Mouse (Mus musculus): ENCODE data around the gene Mettl22. TPM values are rescaled to one million over a fixed set of nuclear protein-coding genes. Genes with fewer than 3 reads are reported as not detected.
A peak's percentile ranks its signal among the peaks of the same experiment; 100 is the strongest.

Gene Mettl22
- 10 to 100 TPM; 29.4 to 35.6 TPM for total RNA-seq (2021)
- 63.1 and 69.1 TPM in 2 replicates for polyA plus RNA-seq (2012; rRNA removed)
- long read RNA-seq, transcript Mettl22-201 (11 exons, 1,825 nt), result major isoform, 32 of 34 reads
- long read RNA-seq, partial matches to known transcripts, result 1 of 34 reads
- long read RNA-seq, other reads (novel, unspliced or antisense), result 1 of 34 reads

- Histone ChIP-seq H3K4me3 (peak within 1 kb of the TSS; percentile 87), H3K4me1 (ENCODE audit: control insufficient read depth, insufficient read depth, low read length) (no peaks in the 10 kb centered on the region), H3K79me2 (replicated peaks; ENCODE audit: control insufficient read depth, insufficient read depth, low read length) (no peaks in the 10 kb centered on the region), H3K36me3 (ENCODE audit: control insufficient read depth, insufficient read depth, low read length) (no peaks in the 10 kb centered on the region), H3K27ac (peak within 1 kb of the TSS; percentile 81), H3K27me3 (ENCODE audit: control insufficient read depth, insufficient read depth, low read length) (no peaks in the 10 kb centered on the region), H3K9ac (ENCODE audit: low read depth, low read length) (peak within 1 kb of the TSS; percentile 73)
- intact Hi-C loops (cut with DNase I), result no loop called here
- peak; percentile 92 to 93 for DNase-seq
- under 1% methylated on average over 48 of the region's 48 CpGs for WGBS
- no peak for TF ChIP-seq EP300 (IDR thresholded peaks at IDR 0.05; ENCODE audit: insufficient read depth, low read depth, low read length)
- peak; percentile 58; the same call in 1 of the 2 replicates for TF ChIP-seq POLR2A (IDR thresholded peaks at IDR 0.05; ENCODE audit: insufficient read depth, low read depth, low read length)
- TF ChIP-seq CTCF (IDR thresholded peaks at IDR 0.05), result peak; percentile 55
These were observed at the start of gene Mettl22 for GRCm38 (mm10) chr16:8470603-8471481. TSS of gene Mettl22 (plus strand) at chr16:8470788.

GRCm38 (mm10) chr16:8420842-8421241, 49.7 kb upstream of the Mettl22 start:
- TF ChIP-seq EP300 (IDR thresholded peaks at IDR 0.05; ENCODE audit: insufficient read depth, low read depth, low read length), result no peak
- 79% methylated on average over 4 of the region's 4 CpGs for WGBS
- no peak overlapping the region for H3K27ac ChIP-seq
- no peaks in the 10 kb centered on the region for H3K79me2 ChIP-seq (replicated peaks; ENCODE audit: control insufficient read depth, insufficient read depth, low read length)
- H3K4me1 ChIP-seq (ENCODE audit: control insufficient read depth, insufficient read depth, low read length), result no peaks in the 10 kb centered on the region
- intact Hi-C loops (cut with DNase I), result no loop called here
- H3K9ac ChIP-seq (ENCODE audit: low read depth, low read length), result no peak overlapping the region
- no peaks in the 10 kb centered on the region for H3K36me3 ChIP-seq (ENCODE audit: control insufficient read depth, insufficient read depth, low read length)
- H3K27me3 ChIP-seq (ENCODE audit: control insufficient read depth, insufficient read depth, low read length), result peaks cover 11% of the 10 kb centered on the region
- no peak overlapping the region for H3K4me3 ChIP-seq
- DNase-seq, result peak in 1 of 2 experiments; percentile 5

GRCm38 (mm10) chr16:8423626-8424114, 46.9 kb upstream of the Mettl22 start:
- TF ChIP-seq POLR2A (IDR thresholded peaks at IDR 0.05; ENCODE audit: insufficient read depth, low read depth, low read length) (no peak), EP300 (IDR thresholded peaks at IDR 0.05; ENCODE audit: insufficient read depth, low read depth, low read length) (no peak), CTCF (IDR thresholded peaks at IDR 0.05) (no peak)
- peaks cover 11% of the 10 kb centered on the region for H3K27me3 ChIP-seq (ENCODE audit: control insufficient read depth, insufficient read depth, low read length)
- H3K4me3 ChIP-seq, result no peak overlapping the region
- intact Hi-C loops (cut with DNase I), result no loop called here
- no peak overlapping the region for H3K27ac ChIP-seq
- H3K79me2 ChIP-seq (replicated peaks; ENCODE audit: control insufficient read depth, insufficient read depth, low read length), result no peaks in the 10 kb centered on the region
- no peak overlapping the region for H3K9ac ChIP-seq (ENCODE audit: low read depth, low read length)
- WGBS, result 48% methylated on average over 7 of the region's 7 CpGs
- DNase-seq, result no peak
- no peaks in the 10 kb centered on the region for H3K4me1 ChIP-seq (ENCODE audit: control insufficient read depth, insufficient read depth, low read length)
- H3K36me3 ChIP-seq (ENCODE audit: control insufficient read depth, insufficient read depth, low read length), result no peaks in the 10 kb centered on the region

- peak in 1 of 2 experiments; percentile 18 for DNase-seq
- H3K4me3 ChIP-seq, result no peak overlapping the region
- no peaks in the 10 kb centered on the region for H3K79me2 ChIP-seq (replicated peaks; ENCODE audit: control insufficient read depth, insufficient read depth, low read length)
- intact Hi-C loops (cut with DNase I), result no loop called here
- no peak overlapping the region for H3K27ac ChIP-seq
- no peak overlapping the region for H3K9ac ChIP-seq (ENCODE audit: low read depth, low read length)
- H3K36me3 ChIP-seq (ENCODE audit: control insufficient read depth, insufficient read depth, low read length), result no peaks in the 10 kb centered on the region
- TF ChIP-seq EP300 (IDR thresholded peaks at IDR 0.05; ENCODE audit: insufficient read depth, low read depth, low read length) (no peak), POLR2A (IDR thresholded peaks at IDR 0.05; ENCODE audit: insufficient read depth, low read depth, low read length) (no peak), CTCF (IDR thresholded peaks at IDR 0.05) (no peak)
- peaks cover 11% of the 10 kb centered on the region for H3K27me3 ChIP-seq (ENCODE audit: control insufficient read depth, insufficient read depth, low read length)
- no peaks in the 10 kb centered on the region for H3K4me1 ChIP-seq (ENCODE audit: control insufficient read depth, insufficient read depth, low read length)
- WGBS, result 6% methylated on average over 43 of the region's 43 CpGs
These were observed 46.2 kb upstream of the Mettl22 start for GRCm38 (mm10) chr16:8424161-8424970.

GRCm38 (mm10) chr16:8424971-8425330, 45.6 kb upstream of the Mettl22 start, which contains the start of gene Tmem114:
TSS of gene Tmem114 (minus strand) at chr16:8425136.
- TF ChIP-seq CTCF (IDR thresholded peaks at IDR 0.05) (no peak), POLR2A (IDR thresholded peaks at IDR 0.05; ENCODE audit: insufficient read depth, low read depth, low read length) (no peak), EP300 (IDR thresholded peaks at IDR 0.05; ENCODE audit: insufficient read depth, low read depth, low read length) (no peak)
- Histone ChIP-seq H3K4me3 (no peak within 1 kb of the TSS), H3K9ac (ENCODE audit: low read depth, low read length) (no peak within 1 kb of the TSS), H3K79me2 (replicated peaks; ENCODE audit: control insufficient read depth, insufficient read depth, low read length) (no peaks in the 10 kb centered on the region), H3K27ac (no peak within 1 kb of the TSS), H3K27me3 (ENCODE audit: control insufficient read depth, insufficient read depth, low read length) (peaks cover 11% of the 10 kb centered on the region), H3K4me1 (ENCODE audit: control insufficient read depth, insufficient read depth, low read length) (no peaks in the 10 kb centered on the region), H3K36me3 (ENCODE audit: control insufficient read depth, insufficient read depth, low read length) (no peaks in the 10 kb centered on the region)
- 3% methylated on average over 16 of the region's 16 CpGs for WGBS
- peak in 1 of 2 experiments; percentile 18 for DNase-seq
- intact Hi-C loops (cut with DNase I), result no loop called here
